Mouse (Mus musculus): Measurements from ENCODE around the gene Kcnma1. TPM values are rescaled to one million over a fixed set of nuclear protein-coding genes. Genes with fewer than 3 reads are reported as not detected.

Gene Kcnma1
- polyA plus RNA-seq, 1 experiment from 2014 or later = 2.1 TPM

- H3K27ac ChIP-seq = no peak overlapping the region
- H3K9ac ChIP-seq (ENCODE audit: low read depth, low read length) = no peak overlapping the region
- no peak overlapping the region for H3K4me2 ChIP-seq (ENCODE audit: low read length)
- no peaks in the 10 kb centered on the region for H3K4me1 ChIP-seq (replicated peaks; ENCODE audit: insufficient read depth, low read length)
- no peak for TF ChIP-seq CTCF (IDR thresholded peaks at IDR 0.05; ENCODE audit: low read depth)
- H3K4me3 ChIP-seq (replicated peaks; ENCODE audit: low read depth, low read length) = no peak overlapping the region
- no peak for ATAC-seq (replicated peaks; ENCODE audit: low FRiP score, low read depth)
- no peaks in the 10 kb centered on the region for H3K36me3 ChIP-seq (ENCODE audit: insufficient read depth, low read length)
- no peak for DNase-seq (ENCODE audit: low spot score)
- no peaks in the 10 kb centered on the region for H3K9me3 ChIP-seq (replicated peaks; ENCODE audit: low read length)
- WGBS = 70% methylated on average over 1 of the region's 1 CpGs
- no peaks in the 10 kb centered on the region for H3K27me3 ChIP-seq (ENCODE audit: insufficient read depth, low read length)
Observed at GRCm38 (mm10) chr14:23911108-23911629, 103.1 kb downstream of the Kcnma1 start.

- no peaks in the 10 kb centered on the region for H3K9me3 ChIP-seq (replicated peaks; ENCODE audit: low read length)
- DNase-seq (ENCODE audit: low spot score) = no peak
- ATAC-seq (replicated peaks; ENCODE audit: low FRiP score, low read depth) = no peak
- TF ChIP-seq CTCF (IDR thresholded peaks at IDR 0.05; ENCODE audit: low read depth) = no peak
- no peak overlapping the region for H3K4me2 ChIP-seq (ENCODE audit: low read length)
- no peak overlapping the region for H3K4me3 ChIP-seq (replicated peaks; ENCODE audit: low read depth, low read length)
- no peak overlapping the region for H3K27ac ChIP-seq
- no peaks in the 10 kb centered on the region for H3K27me3 ChIP-seq (ENCODE audit: insufficient read depth, low read length)
- 75% methylated on average over 5 of the region's 5 CpGs for WGBS
- H3K9ac ChIP-seq (ENCODE audit: low read depth, low read length) = no peak overlapping the region
- no peaks in the 10 kb centered on the region for H3K36me3 ChIP-seq (ENCODE audit: insufficient read depth, low read length)
- H3K4me1 ChIP-seq (replicated peaks; ENCODE audit: insufficient read depth, low read length) = no peaks in the 10 kb centered on the region
Observed at GRCm38 (mm10) chr14:23908564-23908963, 105.7 kb downstream of the Kcnma1 start.

- 41% methylated on average over 10 of the region's 10 CpGs for WGBS
- Histone ChIP-seq H3K27ac (no peak overlapping the region), H3K9ac (ENCODE audit: low read depth, low read length) (no peak overlapping the region), H3K4me1 (replicated peaks; ENCODE audit: insufficient read depth, low read length) (no peaks in the 10 kb centered on the region), H3K36me3 (ENCODE audit: insufficient read depth, low read length) (no peaks in the 10 kb centered on the region), H3K4me3 (replicated peaks; ENCODE audit: low read depth, low read length) (no peak overlapping the region), H3K27me3 (ENCODE audit: insufficient read depth, low read length) (no peaks in the 10 kb centered on the region), H3K4me2 (ENCODE audit: low read length) (no peak overlapping the region), H3K9me3 (replicated peaks; ENCODE audit: low read length) (no peaks in the 10 kb centered on the region)
- no peak for TF ChIP-seq CTCF (IDR thresholded peaks at IDR 0.05; ENCODE audit: low read depth)
- ATAC-seq (replicated peaks; ENCODE audit: low FRiP score, low read depth) (no peak), DNase-seq (ENCODE audit: low spot score) (no peak)
Observed at GRCm38 (mm10) chr14:23902636-23903279, 111.5 kb downstream of the Kcnma1 start.

- Histone ChIP-seq H3K4me2 (ENCODE audit: low read length) (no peak overlapping the region), H3K4me1 (replicated peaks; ENCODE audit: insufficient read depth, low read length) (no peaks in the 10 kb centered on the region), H3K9me3 (replicated peaks; ENCODE audit: low read length) (no peaks in the 10 kb centered on the region), H3K36me3 (ENCODE audit: insufficient read depth, low read length) (no peaks in the 10 kb centered on the region), H3K9ac (ENCODE audit: low read depth, low read length) (no peak overlapping the region), H3K27ac (no peak overlapping the region), H3K4me3 (replicated peaks; ENCODE audit: low read depth, low read length) (no peak overlapping the region), H3K27me3 (ENCODE audit: insufficient read depth, low read length) (no peaks in the 10 kb centered on the region)
- no peak for ATAC-seq (replicated peaks; ENCODE audit: low FRiP score, low read depth)
- no peak for DNase-seq (ENCODE audit: low spot score)
- WGBS = 85% methylated on average over 5 of the region's 5 CpGs
- no peak for TF ChIP-seq CTCF (IDR thresholded peaks at IDR 0.05; ENCODE audit: low read depth)
Observed at GRCm38 (mm10) chr14:23899462-23899861, 114.8 kb downstream of the Kcnma1 start.

GRCm38 (mm10) chr14:23897815-23898214, 116.5 kb downstream of the Kcnma1 start:
- Histone ChIP-seq H3K27me3 (ENCODE audit: insufficient read depth, low read length) (no peaks in the 10 kb centered on the region), H3K9ac (ENCODE audit: low read depth, low read length) (no peak overlapping the region), H3K4me3 (replicated peaks; ENCODE audit: low read depth, low read length) (no peak overlapping the region), H3K4me1 (replicated peaks; ENCODE audit: insufficient read depth, low read length) (0 out of 2 replicates have a peak, but pooled peaks cover 1% of the 10 kb centered on the region), H3K36me3 (ENCODE audit: insufficient read depth, low read length) (no peaks in the 10 kb centered on the region), H3K4me2 (ENCODE audit: low read length) (no peak overlapping the region), H3K27ac (no peak overlapping the region), H3K9me3 (replicated peaks; ENCODE audit: low read length) (no peaks in the 10 kb centered on the region)
- 77% methylated on average over 5 of the region's 5 CpGs for WGBS
- DNase-seq (ENCODE audit: low spot score) (no peak), ATAC-seq (replicated peaks; ENCODE audit: low FRiP score, low read depth) (no peak)
- TF ChIP-seq CTCF (IDR thresholded peaks at IDR 0.05; ENCODE audit: low read depth) = no peak

GRCm38 (mm10) chr14:23896036-23896435, 118.3 kb downstream of the Kcnma1 start:
- Histone ChIP-seq H3K4me3 (replicated peaks; ENCODE audit: low read depth, low read length) (no peak overlapping the region), H3K4me1 (replicated peaks; ENCODE audit: insufficient read depth, low read length) (0 out of 2 replicates have a peak, but pooled peaks cover 4% of the 10 kb centered on the region), H3K4me2 (ENCODE audit: low read length) (no peak overlapping the region), H3K27ac (no peak overlapping the region), H3K27me3 (ENCODE audit: insufficient read depth, low read length) (no peaks in the 10 kb centered on the region), H3K36me3 (ENCODE audit: insufficient read depth, low read length) (no peaks in the 10 kb centered on the region), H3K9me3 (replicated peaks; ENCODE audit: low read length) (no peaks in the 10 kb centered on the region), H3K9ac (ENCODE audit: low read depth, low read length) (no peak overlapping the region)
- no peak for TF ChIP-seq CTCF (IDR thresholded peaks at IDR 0.05; ENCODE audit: low read depth)
- no peak for DNase-seq (ENCODE audit: low spot score)
- 90% methylated on average over 3 of the region's 3 CpGs for WGBS
- ATAC-seq (replicated peaks; ENCODE audit: low FRiP score, low read depth) = no peak
